Mouse (Mus musculus) CD8-positive naive resting alpha-beta T cell, adult 2 months (primary cell): ENCODE results near the gene Tmem144.
A peak's percentile ranks its signal among the peaks of the same experiment; 100 is the strongest.
"Not testable (repeated sequence)": the region's sequence is repeated elsewhere in the genome, so short reads cannot be mapped to it uniquely, and the experiment has no call there.

Experiments used
- DNase-seq, 2 experiments: peaks; one replicate each; pipeline ENCODE4 v3.0.0; 2022; ENCODE audit warnings: low read depth in 2 of 2, low spot score in 2 of 2

Tmem144 gene

DNA sequence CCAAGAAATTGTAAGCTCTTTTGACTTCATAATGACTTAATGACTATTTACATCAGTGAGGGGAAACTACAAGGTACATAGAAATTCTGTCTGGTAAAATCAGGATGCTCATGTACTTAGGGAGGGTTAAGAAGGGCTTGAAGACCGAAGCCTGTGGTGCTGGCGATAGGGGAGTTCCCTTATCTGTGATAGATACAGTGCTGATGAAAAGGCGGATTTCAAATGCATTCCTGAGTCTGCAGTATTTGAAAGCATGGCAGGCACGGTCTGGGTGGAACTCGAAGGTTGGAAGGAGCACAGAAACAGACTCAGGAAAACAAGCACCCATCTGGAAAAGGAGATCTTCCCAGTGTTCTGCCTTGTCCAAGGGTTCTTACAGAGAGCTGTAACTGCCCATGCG is 42.0 kb downstream of the Tmem144 start:
- DNase-seq = no peak

DNA sequence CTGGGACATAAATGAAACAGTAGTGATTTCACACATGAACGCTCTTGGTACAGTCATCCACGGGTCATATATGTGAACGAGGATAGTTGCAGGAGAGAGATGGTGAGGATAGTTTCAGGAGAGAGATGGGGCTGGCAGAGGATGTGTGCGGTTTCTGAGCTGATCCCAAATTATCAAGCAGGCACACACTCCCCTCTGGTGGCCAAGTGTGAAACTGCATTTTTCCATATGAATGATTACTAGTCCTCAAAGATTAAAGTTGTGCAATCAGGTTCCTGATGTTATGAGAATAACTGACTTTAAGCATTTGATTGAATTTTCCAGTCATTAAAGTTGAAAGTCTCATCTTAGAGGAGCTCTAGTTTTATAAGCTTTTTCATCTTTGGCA is 43.4 kb downstream of the Tmem144 start:
- peak in 1 of 2 experiments; percentile 10 for DNase-seq

DNA sequence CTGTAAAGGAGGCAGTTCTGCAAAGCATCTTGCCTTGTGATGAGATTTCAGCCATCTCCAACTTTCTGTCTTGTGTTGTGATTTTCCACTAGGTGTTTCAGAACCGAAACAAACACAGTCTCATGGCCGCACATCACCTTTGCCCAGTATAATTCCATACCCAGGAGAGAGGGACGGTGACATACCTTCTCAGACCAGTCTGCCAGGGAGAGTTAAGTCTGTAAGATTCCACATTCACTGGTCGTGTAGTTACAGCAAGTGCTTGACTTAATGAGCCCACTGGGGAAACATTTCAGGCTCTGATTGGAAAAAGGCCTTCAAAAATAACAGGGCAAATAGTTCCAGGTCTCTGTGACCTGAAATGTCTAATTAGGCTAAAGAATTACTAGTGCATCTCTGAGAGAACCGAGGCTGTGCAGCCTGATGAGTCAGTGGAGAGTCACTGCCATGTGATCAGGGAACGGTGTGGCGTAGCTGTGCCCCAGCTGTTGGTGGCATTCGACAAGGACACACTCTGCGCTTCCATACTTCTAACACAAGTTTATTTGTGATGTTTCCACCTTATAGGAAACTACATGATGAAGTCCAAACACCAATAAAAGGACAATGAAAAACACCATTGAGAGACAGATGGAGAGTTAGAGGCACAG is 43.9 kb downstream of the Tmem144 start:
- DNase-seq = no peak

DNA sequence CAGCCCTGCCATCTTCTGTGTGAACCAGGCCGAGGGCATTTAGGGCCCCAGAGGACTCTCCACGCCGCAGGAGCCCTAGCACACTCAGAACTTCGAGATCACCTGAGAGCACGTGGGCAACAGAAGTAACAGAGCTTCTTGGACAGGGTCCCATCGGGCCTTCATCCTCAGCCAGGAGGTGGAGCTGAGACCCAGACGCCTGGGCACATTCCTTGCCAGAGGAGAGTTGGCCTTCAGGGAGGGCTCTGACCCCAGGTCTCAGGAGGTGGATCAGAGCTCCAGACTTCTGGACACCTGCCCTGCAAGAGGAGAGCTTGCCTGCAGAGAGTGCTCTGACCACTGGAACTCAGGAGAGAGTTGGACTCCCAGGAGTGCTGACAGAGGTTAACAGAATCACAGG is 51.8 kb downstream of the Tmem144 start:
- DNase-seq = not testable (repeated sequence)

DNA sequence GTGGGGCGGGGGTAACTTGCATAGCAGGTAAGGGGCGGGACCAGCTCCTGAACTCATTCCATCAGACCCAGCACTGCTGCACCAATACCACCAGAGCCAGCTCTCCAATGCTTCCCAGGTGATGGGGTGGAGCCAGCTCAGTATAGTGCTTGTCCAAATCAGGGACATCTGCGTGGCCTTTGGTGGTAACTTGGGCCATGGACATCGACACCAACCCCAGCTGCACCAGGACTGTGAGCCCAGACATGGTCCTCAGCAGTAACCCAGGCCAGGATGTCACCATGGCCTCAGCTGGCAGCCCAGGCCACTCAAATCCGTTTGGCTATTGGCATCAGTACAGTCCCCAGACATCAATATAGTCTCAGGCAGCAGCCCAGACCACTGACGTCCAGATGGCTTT is 60.3 kb downstream of the Tmem144 start:
- no peak for DNase-seq

DNA sequence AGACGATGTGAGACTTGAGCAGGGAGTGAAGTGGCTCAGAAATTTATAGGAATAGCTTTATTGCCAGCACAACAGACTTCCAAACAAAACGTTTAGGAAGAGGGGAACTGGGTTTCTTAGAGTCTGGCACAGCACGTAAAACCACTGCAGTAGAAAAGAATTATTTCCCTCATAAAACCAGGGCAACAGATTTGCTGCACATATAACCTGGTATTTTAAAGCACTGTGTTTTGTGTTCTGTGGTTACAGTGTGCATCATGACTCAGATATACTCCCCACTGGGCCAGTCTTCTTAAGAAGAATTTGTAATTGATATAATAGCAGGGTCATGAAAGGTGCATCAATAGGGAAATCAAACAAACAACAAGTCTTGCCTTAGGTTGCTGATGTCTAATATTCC is 62.2 kb downstream of the Tmem144 start:
- no peak for DNase-seq

DNA sequence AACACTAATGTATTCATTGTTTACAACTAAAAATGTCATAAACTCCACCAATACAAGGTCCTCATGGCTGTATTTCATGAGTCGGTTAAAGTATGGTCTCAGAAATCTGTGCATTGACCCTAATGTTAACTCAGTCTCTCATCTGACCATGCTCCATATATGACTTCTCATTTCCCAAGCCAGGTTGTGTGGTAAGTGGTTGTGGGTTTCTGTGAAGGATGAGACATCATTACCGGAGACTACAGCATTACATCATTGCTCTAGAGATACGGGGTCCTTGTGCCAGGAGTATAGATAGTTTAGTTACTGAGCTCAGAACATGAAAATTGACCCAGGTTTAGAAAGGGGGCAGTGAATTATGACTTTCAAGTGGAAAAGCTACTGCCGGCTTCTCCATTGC is 63.0 kb downstream of the Tmem144 start:
- DNase-seq = no peak

DNA sequence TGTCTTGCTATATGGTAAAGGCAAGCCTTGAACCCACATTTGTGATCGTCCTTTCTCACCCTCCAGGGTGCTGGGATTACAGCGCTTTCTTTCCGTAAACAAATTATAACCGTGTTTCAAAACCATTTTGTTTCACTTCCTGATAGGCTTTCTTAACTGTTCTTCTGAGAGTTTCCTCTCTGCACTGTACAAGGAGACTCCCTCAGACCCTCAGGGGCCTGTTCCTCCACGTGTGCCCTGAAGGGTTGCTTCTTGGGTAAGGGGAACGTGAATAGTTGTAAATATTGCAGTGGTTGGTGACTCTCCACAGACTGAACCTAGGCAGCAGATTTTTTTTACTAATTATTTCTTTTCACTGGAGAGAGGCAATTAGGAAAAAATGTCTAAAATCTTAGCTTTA is 63.6 kb downstream of the Tmem144 start:
- no peak for DNase-seq

DNA sequence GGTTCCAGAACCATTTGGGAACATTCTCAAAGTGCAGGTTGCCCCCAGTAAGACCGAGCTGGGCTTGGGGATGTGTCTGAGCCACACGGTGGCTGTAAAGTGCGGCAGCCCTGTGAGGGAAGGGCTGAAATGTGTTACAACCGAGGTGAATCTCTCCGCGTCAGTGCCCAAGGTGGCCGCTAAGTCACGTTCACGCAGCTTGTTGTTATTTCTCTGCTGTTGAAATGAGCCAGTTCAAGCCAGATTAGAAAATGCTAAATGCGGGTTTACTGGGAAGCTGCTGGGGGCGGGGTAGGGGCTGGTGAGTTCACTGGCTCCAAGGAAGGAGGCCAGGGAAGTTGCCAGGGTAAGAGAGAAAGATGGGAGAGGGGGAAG is 68.2 kb downstream of the Tmem144 start:
- DNase-seq = no peak

DNA sequence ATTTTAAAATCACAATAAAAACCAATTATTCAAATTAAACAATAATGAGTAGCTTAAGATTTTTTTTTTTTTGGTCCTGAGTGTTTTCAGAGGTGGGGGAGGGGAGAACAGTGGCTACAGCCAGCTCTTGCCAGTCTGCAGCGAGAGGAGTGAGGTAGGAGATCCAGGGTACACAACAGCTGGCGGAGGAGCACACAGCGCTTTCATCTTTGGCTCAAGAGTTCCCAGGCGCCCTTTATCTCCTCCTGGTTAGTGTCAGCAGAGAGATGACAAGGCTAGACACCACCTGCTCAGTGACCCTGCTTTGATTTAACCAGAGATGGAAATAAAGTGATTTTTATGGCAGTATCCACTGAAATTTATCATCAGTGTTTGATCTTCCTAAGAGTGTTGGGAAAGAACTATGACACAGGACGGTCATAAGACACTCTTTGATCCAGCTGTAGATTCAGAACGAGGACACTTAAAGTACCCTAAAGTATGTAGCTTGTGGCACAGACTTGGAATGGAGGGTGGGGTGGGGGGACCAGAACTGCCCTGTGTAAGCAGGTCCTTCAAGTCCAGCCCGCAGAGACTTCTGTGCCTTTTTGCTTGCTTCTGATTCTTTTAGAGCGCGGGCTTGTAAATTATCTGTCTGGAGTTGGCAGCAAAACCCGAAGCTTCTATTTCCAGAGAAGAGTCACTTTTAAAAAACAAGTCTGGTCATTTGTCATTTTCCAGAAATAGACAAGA is 68.8 kb downstream of the Tmem144 start:
- DNase-seq = no peak

DNA sequence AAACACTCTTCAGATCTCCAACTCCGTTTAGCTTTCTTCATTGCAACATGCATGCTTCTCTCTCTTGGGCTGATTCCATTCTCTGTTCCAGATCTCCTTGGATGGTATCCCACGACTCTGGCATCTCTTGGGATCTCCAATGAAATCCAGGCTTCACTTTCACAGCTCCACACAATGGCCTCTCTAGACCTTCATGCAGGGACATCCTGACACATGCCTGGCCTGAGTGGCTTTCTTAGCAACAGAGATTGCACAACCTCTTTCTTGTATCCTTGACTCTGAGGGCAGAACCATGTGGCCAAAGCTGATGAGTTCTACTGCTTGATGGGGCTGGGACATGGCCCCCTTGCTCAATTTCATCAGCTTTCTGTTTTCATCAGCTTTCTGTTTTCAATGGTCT is 79.9 kb downstream of the Tmem144 start:
- DNase-seq = no peak
